Comparison of ENCODE assay signal across 24 mouse cellular contexts in the genomic region with DNA sequence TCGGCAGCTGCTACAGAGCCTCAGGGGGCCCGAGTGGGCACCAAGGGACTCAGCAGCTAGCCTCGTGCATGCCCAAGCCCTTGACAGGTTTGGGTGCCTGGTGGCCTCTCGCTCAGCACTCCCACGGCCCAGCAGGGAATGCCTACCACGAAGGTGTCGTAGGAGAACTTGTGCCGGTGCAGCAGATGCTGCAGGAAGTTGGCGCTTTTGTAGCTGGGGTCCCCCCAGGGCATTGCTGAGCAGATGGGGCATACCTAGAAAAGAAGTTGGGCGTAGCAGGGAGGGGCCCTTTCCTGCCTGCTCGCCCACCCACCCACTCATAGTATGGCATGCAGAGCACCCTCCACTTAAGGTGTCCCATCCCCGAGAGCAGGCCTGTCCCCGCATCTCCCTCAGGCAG. TPM values are rescaled to one million over a fixed set of nuclear protein-coding genes. Genes with fewer than 3 reads are reported as not detected.
"Had no signal": no experiment of that assay in that cellular context is flagged by ENCODE, and none has a peak within 500 bp of the region (broad histone marks: within the 10 kb centered on the region; RNA-seq: fewer than 3 reads in every experiment).

No protein-coding gene starts in this region.

- H3K9ac ChIP-seq: limb, embryonic 13.5 days; liver, embryonic 12.5 days; liver, embryonic 15.5 days had no signal

- H3K9me3 ChIP-seq: limb, embryonic 10.5 days; limb, embryonic 13.5 days; liver, embryonic 12.5 days; liver, embryonic 15.5 days had no signal

- H3K4me2 ChIP-seq: limb, embryonic 13.5 days; liver, embryonic 12.5 days; liver, embryonic 15.5 days; midbrain, embryonic 11.5 days had no signal

- H3K4me3 ChIP-seq: limb, embryonic 10.5 days; limb, embryonic 13.5 days; liver, embryonic 12.5 days; liver, embryonic 15.5 days had no signal

- H3K27ac ChIP-seq: kidney, postnatal 0 days; limb, embryonic 10.5 days; limb, embryonic 13.5 days; liver, embryonic 12.5 days; liver, embryonic 15.5 days had no signal

- DNase-seq: kidney, adult 2 months; kidney, postnatal 25 days; layer of hippocampus, postnatal 36 days; liver; lung, adult 18-20 months; lung, postnatal 14 days; lung, postnatal 4 days; midbrain, embryonic 14.5 days; right cerebral cortex, adult 18-20 months; right cerebral cortex, postnatal 14 days; spleen, adult 18-20 months had no signal

- ATAC-seq: intestine, postnatal 0 days; liver, embryonic 12.5 days had no signal

RNA-seq across cellular contexts. Expression of gene Snai3, which starts 7.3 kb away (rescaled TPM):
- total RNA-seq: layer of hippocampus, adult 8-10 months; layer of hippocampus, postnatal 10 days; layer of hippocampus, postnatal 36 days; megakaryocyte-erythroid progenitor cell, adult 5-6 weeks; midbrain, postnatal 0 days had no signal
- polyA plus RNA-seq: limb, embryonic 10.5 days; midbrain, embryonic 11.5 days; midbrain, embryonic 14.5 days; midbrain, postnatal 0 days; neural tube, embryonic 11.5 days; neural tube, embryonic 14.5 days had no signal
